Mouse (Mus musculus): ENCODE measurements around the gene Cers2.
"Not testable (repeated sequence)": the region's sequence is repeated elsewhere in the genome, so short reads cannot be mapped to it uniquely, and the experiment has no call there.

The Cers2 gene

GRCm38 (mm10) chr3:95319701-95320625 lies 5.4 kb downstream of the Cers2 start:
- peak; percentile 62; the same call in 1 of the 2 replicates for TF ChIP-seq GATA4 (IDR thresholded peaks at IDR 0.05; ENCODE audit: insufficient replicate concordance, low read length)

- no peak for TF ChIP-seq GATA4 (IDR thresholded peaks at IDR 0.05; ENCODE audit: insufficient replicate concordance, low read length)
Observed at GRCm38 (mm10) chr3:95323429-95323828, 8.8 kb downstream of the Cers2 start.

- no peak for TF ChIP-seq GATA4 (IDR thresholded peaks at IDR 0.05; ENCODE audit: insufficient replicate concordance, low read length)
Observed at GRCm38 (mm10) chr3:95324454-95325144, 10.0 kb downstream of the Cers2 start.

- TF ChIP-seq GATA4 (IDR thresholded peaks at IDR 0.05; ENCODE audit: insufficient replicate concordance, low read length), result no peak
Observed at GRCm38 (mm10) chr3:95328803-95329404, 14.3 kb downstream of the Cers2 start.

GRCm38 (mm10) chr3:95331528-95331927 lies 16.9 kb downstream of the Cers2 start:
- TF ChIP-seq GATA4 (IDR thresholded peaks at IDR 0.05; ENCODE audit: insufficient replicate concordance, low read length), result no peak

- TF ChIP-seq GATA4 (IDR thresholded peaks at IDR 0.05; ENCODE audit: insufficient replicate concordance, low read length), result no peak
Observed at GRCm38 (mm10) chr3:95337345-95337744, 22.8 kb downstream of the Cers2 start.

GRCm38 (mm10) chr3:95338251-95338650 lies 23.7 kb downstream of the Cers2 start:
- TF ChIP-seq GATA4 (IDR thresholded peaks at IDR 0.05; ENCODE audit: insufficient replicate concordance, low read length), result no peak

GRCm38 (mm10) chr3:95346454-95346853 lies 31.9 kb downstream of the Cers2 start:
- TF ChIP-seq GATA4 (IDR thresholded peaks at IDR 0.05; ENCODE audit: insufficient replicate concordance, low read length), result no peak

- TF ChIP-seq GATA4 (IDR thresholded peaks at IDR 0.05; ENCODE audit: insufficient replicate concordance, low read length), result no peak
Observed at GRCm38 (mm10) chr3:95349491-95349890, 34.9 kb downstream of the Cers2 start.

GRCm38 (mm10) chr3:95356701-95357449 lies 42.3 kb downstream of the Cers2 start, which contains the start of gene Setdb1:
TSS of gene Setdb1 (minus strand) at chr3:95357202.
- TF ChIP-seq GATA4 (IDR thresholded peaks at IDR 0.05; ENCODE audit: insufficient replicate concordance, low read length), result not testable (repeated sequence)

- no peak for TF ChIP-seq GATA4 (IDR thresholded peaks at IDR 0.05; ENCODE audit: insufficient replicate concordance, low read length)
Observed at GRCm38 (mm10) chr3:95357746-95358145, 43.2 kb downstream of the Cers2 start.

- TF ChIP-seq GATA4 (IDR thresholded peaks at IDR 0.05; ENCODE audit: insufficient replicate concordance, low read length), result no peak
Observed at GRCm38 (mm10) chr3:95370101-95370500, 55.5 kb downstream of the Cers2 start.
